Mouse (Mus musculus): ENCODE data around the gene B230219D22Rik. TPM values are rescaled to one million over a fixed set of nuclear protein-coding genes. Genes with fewer than 3 reads are reported as not detected.

The B230219D22Rik gene
- 73.8 and 77.8 TPM in 2 replicates for polyA plus RNA-seq (2014; fragmentation: Nextera tagmentation; extraction: Ambion mirVana)

DNA sequence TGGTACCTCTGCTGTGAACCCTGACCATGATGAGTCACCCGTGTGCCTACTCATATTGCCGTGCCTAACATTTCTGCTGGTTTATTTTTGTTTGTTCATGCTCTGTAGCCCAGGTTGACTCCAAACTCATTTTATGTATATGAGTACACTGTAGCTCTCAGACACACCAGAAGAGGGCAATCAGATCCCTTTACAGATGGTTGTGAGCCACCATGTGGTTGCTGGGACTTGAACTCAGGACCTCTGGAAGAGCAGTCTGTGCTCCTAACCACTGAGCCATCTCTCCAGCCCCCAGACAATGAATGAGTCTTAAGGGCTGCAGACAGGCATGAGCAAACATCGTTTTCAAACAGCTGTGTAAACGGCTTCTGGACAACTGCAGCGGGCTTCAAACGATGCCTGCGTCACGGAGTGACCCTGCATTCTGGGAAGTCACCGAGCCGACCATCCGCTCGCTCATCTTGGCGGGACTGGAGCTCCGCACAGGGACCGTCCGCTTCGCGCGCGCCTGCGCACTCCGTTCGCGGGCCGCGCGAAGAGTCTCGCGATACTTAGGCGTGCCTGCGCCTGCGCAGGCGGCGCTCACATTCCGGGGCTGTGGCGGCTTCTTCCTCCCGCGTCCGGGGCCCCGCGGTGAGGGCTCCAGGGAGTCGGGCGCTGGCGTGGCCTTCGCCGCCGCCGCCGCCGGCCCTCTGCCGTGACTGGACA, at the start of gene B230219D22Rik:
B230219D22Rik (plus strand) TSS at position 590 of the 708 bp plus-strand sequence.
- peak within 1 kb of the TSS; percentile 99 for H3K4me3 ChIP-seq (ENCODE audit: low read depth, low read length)
- no peaks in the 10 kb centered on the region for H3K9me3 ChIP-seq (ENCODE audit: control insufficient read depth, low read length)
- no peaks in the 10 kb centered on the region for H3K27me3 ChIP-seq (ENCODE audit: control insufficient read depth, insufficient read depth, low read length)
- no peaks in the 10 kb centered on the region for H3K36me3 ChIP-seq (ENCODE audit: control insufficient read depth, insufficient read depth, low read length)
- peak; percentile 97 for DNase-seq (ENCODE audit: low spot score)
- peak within 1 kb of the TSS; percentile 98 for H3K27ac ChIP-seq (ENCODE audit: low read depth, low read length)
- peak within 1 kb of the TSS; percentile 100 for H3K9ac ChIP-seq (ENCODE audit: low read length)
- WGBS = 3% methylated on average over 45 of the region's 51 CpGs
- peaks cover 20% of the 10 kb centered on the region for H3K4me1 ChIP-seq (ENCODE audit: control insufficient read depth, insufficient read depth, low read length)
- peak within 1 kb of the TSS; percentile 84 for H3K4me2 ChIP-seq (ENCODE audit: low read depth)
- ATAC-seq (ENCODE audit: insufficient read depth, low FRiP score, low TSS enrichment) = peak; percentile 96

DNA sequence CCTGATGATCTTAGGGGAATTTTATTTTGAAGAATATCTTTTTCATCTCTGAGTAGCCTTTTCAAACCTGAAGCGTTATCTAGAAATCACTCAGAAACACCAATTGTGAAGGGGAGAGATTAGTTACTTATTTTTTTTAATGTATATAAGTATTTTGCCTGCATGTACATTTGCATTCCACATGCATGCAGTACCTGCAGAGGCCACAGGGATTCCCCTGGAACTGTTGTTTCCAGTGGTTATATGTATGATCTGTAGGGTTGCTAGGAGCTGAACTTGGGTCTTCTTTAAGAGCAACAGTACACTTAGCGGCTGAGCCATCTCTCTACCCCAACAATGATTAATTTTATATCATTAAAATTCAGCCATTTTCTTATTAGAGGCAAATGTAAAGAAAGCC, 48.4 kb upstream of the B230219D22Rik start:
- no peaks in the 10 kb centered on the region for H3K9me3 ChIP-seq (ENCODE audit: control insufficient read depth, low read length)
- no peak overlapping the region for H3K4me3 ChIP-seq (ENCODE audit: low read depth, low read length)
- 95% methylated on average over 2 of the region's 2 CpGs for WGBS
- H3K27me3 ChIP-seq (ENCODE audit: control insufficient read depth, insufficient read depth, low read length) = no peaks in the 10 kb centered on the region
- H3K27ac ChIP-seq (ENCODE audit: low read depth, low read length) = no peak overlapping the region
- no peak for ATAC-seq (ENCODE audit: insufficient read depth, low FRiP score, low TSS enrichment)
- no peak overlapping the region for H3K4me2 ChIP-seq (ENCODE audit: low read depth)
- peak; percentile 43 for DNase-seq (ENCODE audit: low spot score)
- peaks cover 16% of the 10 kb centered on the region for H3K36me3 ChIP-seq (ENCODE audit: control insufficient read depth, insufficient read depth, low read length)
- no peak overlapping the region for H3K9ac ChIP-seq (ENCODE audit: low read length)
- no peaks in the 10 kb centered on the region for H3K4me1 ChIP-seq (ENCODE audit: control insufficient read depth, insufficient read depth, low read length)

DNA sequence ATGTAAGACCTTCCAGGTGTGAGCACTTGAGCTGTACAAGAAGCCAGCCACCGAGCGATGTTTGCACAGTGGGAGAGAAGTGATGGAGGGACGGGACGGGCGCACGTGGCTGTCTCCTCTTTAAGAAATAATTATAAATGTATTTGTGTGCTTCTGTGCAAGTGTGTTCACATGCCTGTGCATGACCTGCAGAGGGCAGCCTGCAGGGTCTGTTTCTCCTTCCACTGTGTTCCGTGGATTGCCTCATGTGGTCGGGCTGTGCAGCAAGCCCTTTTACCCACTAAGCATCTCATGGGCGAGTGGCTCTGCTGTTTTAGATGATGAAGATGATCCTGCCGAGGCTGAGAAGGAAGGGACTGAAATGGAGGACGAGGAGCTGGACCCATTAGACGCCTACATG, 42.8 kb upstream of the B230219D22Rik start:
- Histone ChIP-seq H3K4me1 (ENCODE audit: control insufficient read depth, insufficient read depth, low read length) (no peaks in the 10 kb centered on the region), H3K4me2 (ENCODE audit: low read depth) (no peak overlapping the region), H3K4me3 (ENCODE audit: low read depth, low read length) (no peak overlapping the region), H3K36me3 (ENCODE audit: control insufficient read depth, insufficient read depth, low read length) (peaks cover 37% of the 10 kb centered on the region), H3K27ac (ENCODE audit: low read depth, low read length) (no peak overlapping the region), H3K9me3 (ENCODE audit: control insufficient read depth, low read length) (no peaks in the 10 kb centered on the region), H3K27me3 (ENCODE audit: control insufficient read depth, insufficient read depth, low read length) (no peaks in the 10 kb centered on the region), H3K9ac (ENCODE audit: low read length) (no peak overlapping the region)
- 92% methylated on average over 12 of the region's 12 CpGs for WGBS
- ATAC-seq (ENCODE audit: insufficient read depth, low FRiP score, low TSS enrichment) (no peak), DNase-seq (ENCODE audit: low spot score) (peak; percentile 20)

DNA sequence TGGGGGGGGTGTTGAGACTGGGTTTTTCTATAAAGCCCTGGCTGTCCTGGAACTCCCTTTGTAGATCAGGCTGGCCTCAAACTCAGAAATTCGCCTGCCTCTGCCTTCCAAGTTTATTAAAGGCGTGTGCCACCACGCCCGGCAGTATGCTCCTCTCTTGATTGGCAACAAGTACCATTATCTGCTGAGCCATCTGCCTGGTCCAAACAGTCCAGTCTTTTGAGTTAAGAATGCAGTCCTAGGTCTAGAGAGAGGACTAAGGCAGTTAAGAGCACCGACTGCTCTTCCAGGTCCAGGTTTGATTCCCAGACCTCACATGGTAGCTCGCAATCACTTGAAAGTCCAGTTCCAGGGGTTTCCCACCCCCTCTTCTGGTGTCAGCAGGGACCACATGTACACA, 41.9 kb upstream of the B230219D22Rik start:
- DNase-seq (ENCODE audit: low spot score) = no peak
- Histone ChIP-seq H3K4me3 (ENCODE audit: low read depth, low read length) (no peak overlapping the region), H3K9ac (ENCODE audit: low read length) (no peak overlapping the region), H3K4me2 (ENCODE audit: low read depth) (no peak overlapping the region), H3K9me3 (ENCODE audit: control insufficient read depth, low read length) (no peaks in the 10 kb centered on the region), H3K27me3 (ENCODE audit: control insufficient read depth, insufficient read depth, low read length) (no peaks in the 10 kb centered on the region), H3K4me1 (ENCODE audit: control insufficient read depth, insufficient read depth, low read length) (no peaks in the 10 kb centered on the region), H3K27ac (ENCODE audit: low read depth, low read length) (no peak overlapping the region), H3K36me3 (ENCODE audit: control insufficient read depth, insufficient read depth, low read length) (peaks cover 34% of the 10 kb centered on the region)
- ATAC-seq (ENCODE audit: insufficient read depth, low FRiP score, low TSS enrichment) = no peak
- 94% methylated on average over 6 of the region's 6 CpGs for WGBS

DNA sequence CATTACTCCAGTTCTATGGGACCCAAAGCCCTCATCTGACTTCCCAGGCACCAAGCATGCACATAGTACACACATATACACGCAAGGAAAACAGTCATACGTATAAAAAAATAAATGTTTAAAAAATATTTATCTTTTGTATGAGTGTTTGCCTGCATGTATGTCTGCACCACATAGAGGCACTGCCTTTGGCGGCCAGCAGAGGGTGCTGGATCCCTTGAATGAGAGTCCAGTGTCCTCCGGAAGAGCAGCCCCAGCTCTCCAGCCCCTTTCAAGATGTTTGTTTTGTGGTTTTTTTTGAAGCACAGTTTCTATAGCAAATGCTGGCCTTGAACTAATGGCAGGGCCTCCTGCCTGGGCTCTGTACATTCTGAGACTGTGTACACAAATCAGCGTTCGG, 24.4 kb upstream of the B230219D22Rik start:
- Histone ChIP-seq H3K36me3 (ENCODE audit: control insufficient read depth, insufficient read depth, low read length) (peaks cover 40% of the 10 kb centered on the region), H3K27ac (ENCODE audit: low read depth, low read length) (no peak overlapping the region), H3K4me2 (ENCODE audit: low read depth) (no peak overlapping the region), H3K4me3 (ENCODE audit: low read depth, low read length) (no peak overlapping the region), H3K27me3 (ENCODE audit: control insufficient read depth, insufficient read depth, low read length) (no peaks in the 10 kb centered on the region), H3K9ac (ENCODE audit: low read length) (no peak overlapping the region), H3K9me3 (ENCODE audit: control insufficient read depth, low read length) (no peaks in the 10 kb centered on the region), H3K4me1 (ENCODE audit: control insufficient read depth, insufficient read depth, low read length) (no peaks in the 10 kb centered on the region)
- DNase-seq (ENCODE audit: low spot score) = peak; percentile 40
- 83% methylated on average over 6 of the region's 6 CpGs for WGBS
- no peak for ATAC-seq (ENCODE audit: insufficient read depth, low FRiP score, low TSS enrichment)

DNA sequence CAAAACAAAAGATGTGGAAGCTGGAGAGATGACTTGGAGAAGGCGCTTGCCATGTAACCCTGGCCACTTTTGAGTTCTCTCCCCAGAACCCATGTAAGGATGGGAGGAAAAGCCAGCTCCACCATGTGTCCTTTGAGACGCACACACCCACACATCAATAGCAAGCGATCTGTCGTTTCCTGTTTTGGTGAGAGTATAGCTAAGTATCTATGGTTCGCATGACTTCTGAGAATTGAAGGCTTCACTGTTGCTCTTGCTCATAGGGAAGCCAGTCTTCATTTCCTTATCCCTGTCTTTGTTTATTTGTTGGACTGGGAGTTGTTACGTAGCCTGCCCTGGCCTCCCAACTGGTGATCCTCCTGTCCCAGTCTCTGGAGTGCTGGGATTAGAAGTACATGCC, 20.2 kb upstream of the B230219D22Rik start:
- ATAC-seq (ENCODE audit: insufficient read depth, low FRiP score, low TSS enrichment) (no peak), DNase-seq (ENCODE audit: low spot score) (no peak)
- no peak overlapping the region for H3K4me3 ChIP-seq (ENCODE audit: low read depth, low read length)
- H3K4me1 ChIP-seq (ENCODE audit: control insufficient read depth, insufficient read depth, low read length) = no peaks in the 10 kb centered on the region
- WGBS = 95% methylated on average over 6 of the region's 6 CpGs
- peaks cover 39% of the 10 kb centered on the region for H3K36me3 ChIP-seq (ENCODE audit: control insufficient read depth, insufficient read depth, low read length)
- H3K9me3 ChIP-seq (ENCODE audit: control insufficient read depth, low read length) = no peaks in the 10 kb centered on the region
- H3K27me3 ChIP-seq (ENCODE audit: control insufficient read depth, insufficient read depth, low read length) = no peaks in the 10 kb centered on the region
- H3K9ac ChIP-seq (ENCODE audit: low read length) = no peak overlapping the region
- H3K27ac ChIP-seq (ENCODE audit: low read depth, low read length) = no peak overlapping the region
- no peak overlapping the region for H3K4me2 ChIP-seq (ENCODE audit: low read depth)

DNA sequence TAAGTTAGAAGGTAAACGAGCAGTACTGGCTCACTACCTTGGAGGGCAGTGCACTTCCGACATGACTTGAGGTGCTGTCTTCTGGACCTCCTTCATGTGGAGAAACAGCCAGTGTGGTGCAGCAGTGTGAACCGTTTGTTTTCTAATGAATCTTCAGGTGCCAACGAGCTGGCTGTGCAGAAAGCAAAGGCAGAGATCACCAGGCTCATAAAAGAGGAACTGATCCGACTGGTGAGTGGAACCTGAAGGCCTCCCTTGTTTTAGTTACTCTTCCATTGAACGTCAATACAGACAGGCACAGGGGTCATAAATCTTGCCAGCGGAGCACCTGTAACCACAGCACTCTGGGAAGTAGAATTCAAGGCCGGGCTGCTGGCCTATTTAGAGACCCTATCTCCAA, 15.6 kb upstream of the B230219D22Rik start:
- Histone ChIP-seq H3K4me3 (ENCODE audit: low read depth, low read length) (no peak overlapping the region), H3K4me1 (ENCODE audit: control insufficient read depth, insufficient read depth, low read length) (no peaks in the 10 kb centered on the region), H3K4me2 (ENCODE audit: low read depth) (no peak overlapping the region), H3K36me3 (ENCODE audit: control insufficient read depth, insufficient read depth, low read length) (peaks cover 19% of the 10 kb centered on the region), H3K9ac (ENCODE audit: low read length) (no peak overlapping the region), H3K27me3 (ENCODE audit: control insufficient read depth, insufficient read depth, low read length) (no peaks in the 10 kb centered on the region), H3K27ac (ENCODE audit: low read depth, low read length) (no peak overlapping the region), H3K9me3 (ENCODE audit: control insufficient read depth, low read length) (no peaks in the 10 kb centered on the region)
- 82% methylated on average over 8 of the region's 8 CpGs for WGBS
- ATAC-seq (ENCODE audit: insufficient read depth, low FRiP score, low TSS enrichment) = no peak
- DNase-seq (ENCODE audit: low spot score) = no peak

DNA sequence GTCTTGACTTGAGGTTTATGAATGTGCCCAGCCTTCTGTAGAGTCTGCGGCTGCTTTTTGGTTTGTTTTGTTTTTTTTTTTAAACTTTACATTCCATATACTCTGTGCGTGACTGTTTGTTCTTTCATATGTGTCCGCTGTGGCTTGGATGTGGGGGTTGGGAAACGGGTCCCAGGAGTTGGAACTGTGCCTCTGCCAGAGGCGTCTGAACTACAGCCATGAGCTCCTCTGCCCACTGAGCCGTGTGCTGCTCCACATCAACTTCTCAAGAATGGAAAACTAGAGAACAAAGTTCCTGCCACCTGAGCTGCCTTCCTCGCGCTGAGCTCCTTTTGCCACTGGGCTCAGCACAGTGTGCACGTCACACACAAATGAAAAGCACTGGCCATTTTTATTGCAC, 10.7 kb upstream of the B230219D22Rik start:
- no peak overlapping the region for H3K4me3 ChIP-seq (ENCODE audit: low read depth, low read length)
- WGBS = 94% methylated on average over 9 of the region's 9 CpGs
- no peak overlapping the region for H3K9ac ChIP-seq (ENCODE audit: low read length)
- no peak for ATAC-seq (ENCODE audit: insufficient read depth, low FRiP score, low TSS enrichment)
- H3K36me3 ChIP-seq (ENCODE audit: control insufficient read depth, insufficient read depth, low read length) = peaks cover 9% of the 10 kb centered on the region
- peaks cover under 1% of the 10 kb centered on the region; the same call in 1 of the 2 replicates for H3K4me1 ChIP-seq (ENCODE audit: control insufficient read depth, insufficient read depth, low read length)
- no peak for DNase-seq (ENCODE audit: low spot score)
- no peak overlapping the region for H3K27ac ChIP-seq (ENCODE audit: low read depth, low read length)
- no peaks in the 10 kb centered on the region for H3K9me3 ChIP-seq (ENCODE audit: control insufficient read depth, low read length)
- no peak overlapping the region for H3K4me2 ChIP-seq (ENCODE audit: low read depth)
- H3K27me3 ChIP-seq (ENCODE audit: control insufficient read depth, insufficient read depth, low read length) = no peaks in the 10 kb centered on the region

DNA sequence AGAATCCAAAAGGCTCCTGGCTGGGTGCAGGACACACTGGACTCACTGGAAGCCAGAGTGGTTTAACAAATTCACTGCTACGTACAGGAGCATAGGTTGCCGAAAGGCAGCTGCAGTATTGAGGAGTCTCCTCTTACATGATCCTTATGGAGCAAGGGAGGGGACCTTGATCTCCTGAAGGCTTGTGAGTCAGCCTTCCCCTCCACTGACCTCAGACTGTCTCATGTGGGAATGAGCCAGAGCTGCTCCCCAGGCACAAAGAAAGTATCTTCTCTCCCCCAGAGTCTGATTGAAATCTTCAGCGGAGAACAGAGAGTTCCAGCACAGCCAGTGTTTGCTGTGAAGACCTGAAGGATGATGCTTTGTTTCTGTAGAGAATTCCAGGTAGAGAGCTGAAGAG, 9.3 kb upstream of the B230219D22Rik start:
- H3K27me3 ChIP-seq (ENCODE audit: control insufficient read depth, insufficient read depth, low read length) = no peaks in the 10 kb centered on the region
- peaks cover 10% of the 10 kb centered on the region for H3K4me1 ChIP-seq (ENCODE audit: control insufficient read depth, insufficient read depth, low read length)
- no peaks in the 10 kb centered on the region for H3K9me3 ChIP-seq (ENCODE audit: control insufficient read depth, low read length)
- WGBS = 95% methylated on average over 3 of the region's 3 CpGs
- H3K4me2 ChIP-seq (ENCODE audit: low read depth) = no peak overlapping the region
- ATAC-seq (ENCODE audit: insufficient read depth, low FRiP score, low TSS enrichment) (no peak), DNase-seq (ENCODE audit: low spot score) (no peak)
- no peaks in the 10 kb centered on the region for H3K36me3 ChIP-seq (ENCODE audit: control insufficient read depth, insufficient read depth, low read length)
- H3K4me3 ChIP-seq (ENCODE audit: low read depth, low read length) = no peak overlapping the region
- H3K27ac ChIP-seq (ENCODE audit: low read depth, low read length) = no peak overlapping the region
- H3K9ac ChIP-seq (ENCODE audit: low read length) = no peak overlapping the region

Data from neural tube, embryonic 11.5 days (tissue).